Mouse (Mus musculus) forebrain, embryonic 12.5 days (tissue): Measurements from ENCODE around the gene Mia3. TPM values are rescaled to one million over a fixed set of nuclear protein-coding genes. Genes with fewer than 3 reads are reported as not detected.
"Not testable (repeated sequence)": the region's sequence is repeated elsewhere in the genome, so short reads cannot be mapped to it uniquely, and the experiment has no call there.

Experiments
- ATAC-seq: fragments of 200-750 bp; cut with Nextera tagmentation; 2 replicates; pipeline ENCODE4 v1.8.0; 2017; ENCODE audit warnings: moderate TSS enrichment; ENCODE audit not compliant: low FRiP score
- H3K27ac ChIP-seq: fragments of 300-500 bp; sonication (generic); 2 replicates; pipeline ENCODE4 v1.5.1; 2016; ENCODE audit warnings: mild to moderate bottlenecking
- H3K27me3 ChIP-seq: fragments of 300-500 bp; sonication (generic); 2 replicates; pipeline ENCODE4 v1.6.1; 2016; ENCODE audit warnings: mild to moderate bottlenecking
- H3K36me3 ChIP-seq: fragments of 300-500 bp; sonication (generic); replicated peaks from 2 replicates; pipeline ENCODE4 v1.6.1; 2016; ENCODE audit warnings: mild to moderate bottlenecking
- H3K4me1 ChIP-seq: fragments of 300-500 bp; sonication (generic); 2 replicates; pipeline ENCODE4 v1.6.1; 2016
- H3K4me2 ChIP-seq: fragments of 300-500 bp; sonication (generic); 2 replicates; pipeline ENCODE4 v1.6.1; 2016; ENCODE audit warnings: mild to moderate bottlenecking, moderate library complexity
- H3K4me3 ChIP-seq: fragments of 300-500 bp; sonication (generic); replicated peaks from 2 replicates; pipeline ENCODE4 v1.5.1; 2016; ENCODE audit warnings: mild to moderate bottlenecking
- H3K9ac ChIP-seq: fragments of 300-500 bp; sonication (generic); 2 replicates; pipeline ENCODE4 v1.6.1; 2016; ENCODE audit warnings: mild to moderate bottlenecking
- H3K9me3 ChIP-seq: fragments of 300-500 bp; sonication (generic); 2 replicates; pipeline ENCODE4 v1.6.1; 2016
- WGBS: fragments of 180-500 bp; shearing (Covaris S2); methylation state at CpG from one replicate; pipeline ENCODE4 v1.1.7; 2016; 5-methylcytosine and 5-hydroxymethylcytosine counted together
- polyA plus RNA-seq: library from polyadenylated mRNA; unstranded; fragments of >200 nt; fragmentation: Nextera tagmentation; extraction: Ambion mirVana; gene quantifications from 2 replicates; pipeline ENCODE4 v1.2.1, GENCODE M21; 2016

Gene Mia3
- polyA plus RNA-seq, 1 experiment from 2014 or later = 114 TPM

GRCm38 (mm10) chr1:183327171-183327570 is 42.2 kb downstream of the Mia3 start:
- no peak overlapping the region for H3K4me2 ChIP-seq
- WGBS = 95% methylated on average over 8 of the region's 8 CpGs
- H3K27me3 ChIP-seq = no peaks in the 10 kb centered on the region
- H3K9ac ChIP-seq = no peak overlapping the region
- no peak overlapping the region for H3K27ac ChIP-seq
- peaks cover 3% of the 10 kb centered on the region; the same call in 1 of the 2 replicates for H3K9me3 ChIP-seq
- no peak for ATAC-seq
- no peak overlapping the region for H3K4me3 ChIP-seq
- no peaks in the 10 kb centered on the region for H3K4me1 ChIP-seq
- peaks cover 81% of the 10 kb centered on the region for H3K36me3 ChIP-seq

- H3K36me3 ChIP-seq = peaks cover 68% of the 10 kb centered on the region
- no peaks in the 10 kb centered on the region for H3K4me1 ChIP-seq
- ATAC-seq = no peak
- no peak overlapping the region for H3K4me3 ChIP-seq
- H3K27ac ChIP-seq = no peak overlapping the region
- no peak overlapping the region for H3K9ac ChIP-seq
- peaks cover 3% of the 10 kb centered on the region; the same call in 1 of the 2 replicates for H3K9me3 ChIP-seq
- H3K27me3 ChIP-seq = no peaks in the 10 kb centered on the region
- 94% methylated on average over 6 of the region's 6 CpGs for WGBS
- H3K4me2 ChIP-seq = no peak overlapping the region
Observed at GRCm38 (mm10) chr1:183324433-183324832, 44.9 kb downstream of the Mia3 start.

GRCm38 (mm10) chr1:183323923-183324322 is 45.4 kb downstream of the Mia3 start:
- peaks cover 68% of the 10 kb centered on the region for H3K36me3 ChIP-seq
- no peak overlapping the region for H3K9ac ChIP-seq
- H3K4me3 ChIP-seq = no peak overlapping the region
- no peak for ATAC-seq
- H3K27me3 ChIP-seq = no peaks in the 10 kb centered on the region
- no peak overlapping the region for H3K27ac ChIP-seq
- H3K9me3 ChIP-seq = peaks cover 3% of the 10 kb centered on the region; the same call in 1 of the 2 replicates
- no peak overlapping the region for H3K4me2 ChIP-seq
- no peaks in the 10 kb centered on the region for H3K4me1 ChIP-seq
- WGBS = 98% methylated on average over 2 of the region's 2 CpGs

- H3K4me3 ChIP-seq, H3K9me3 ChIP-seq, H3K9ac ChIP-seq, H3K4me2 ChIP-seq, H3K4me1 ChIP-seq, H3K27me3 ChIP-seq, H3K27ac ChIP-seq, ATAC-seq: not testable (repeated sequence)
- H3K36me3 ChIP-seq = peaks cover 64% of the 10 kb centered on the region
- 93% methylated on average over 5 of the region's 5 CpGs for WGBS
Observed at GRCm38 (mm10) chr1:183322496-183322895, 46.9 kb downstream of the Mia3 start.

GRCm38 (mm10) chr1:183320708-183321107 is 48.6 kb downstream of the Mia3 start:
- peaks cover 3% of the 10 kb centered on the region; the same call in 1 of the 2 replicates for H3K9me3 ChIP-seq
- ATAC-seq = no peak
- H3K36me3 ChIP-seq = peaks cover 64% of the 10 kb centered on the region
- no peak overlapping the region for H3K9ac ChIP-seq
- H3K27ac ChIP-seq = no peak overlapping the region
- no peaks in the 10 kb centered on the region for H3K27me3 ChIP-seq
- no peak overlapping the region for H3K4me3 ChIP-seq
- 85% methylated on average over 3 of the region's 3 CpGs for WGBS
- H3K4me1 ChIP-seq = no peaks in the 10 kb centered on the region
- H3K4me2 ChIP-seq = no peak overlapping the region

- ATAC-seq = no peak
- Histone ChIP-seq H3K9ac (no peak overlapping the region), H3K27me3 (no peaks in the 10 kb centered on the region), H3K4me2 (no peak overlapping the region), H3K27ac (no peak overlapping the region), H3K4me1 (no peaks in the 10 kb centered on the region), H3K9me3 (no peaks in the 10 kb centered on the region), H3K36me3 (peaks cover 52% of the 10 kb centered on the region), H3K4me3 (no peak overlapping the region)
- 88% methylated on average over 2 of the region's 2 CpGs for WGBS
Observed at GRCm38 (mm10) chr1:183315783-183316182, 53.6 kb downstream of the Mia3 start.

GRCm38 (mm10) chr1:183312076-183312475 is 57.3 kb downstream of the Mia3 start:
- no peaks in the 10 kb centered on the region for H3K4me1 ChIP-seq
- no peaks in the 10 kb centered on the region for H3K9me3 ChIP-seq
- no peak overlapping the region for H3K4me2 ChIP-seq
- H3K36me3 ChIP-seq = peaks cover 28% of the 10 kb centered on the region
- no peak overlapping the region for H3K4me3 ChIP-seq
- H3K9ac ChIP-seq = no peak overlapping the region
- no peaks in the 10 kb centered on the region for H3K27me3 ChIP-seq
- WGBS = 93% methylated on average over 2 of the region's 2 CpGs
- H3K27ac ChIP-seq = no peak overlapping the region
- ATAC-seq = no peak

- not testable (repeated sequence) for H3K27me3 ChIP-seq, H3K4me3 ChIP-seq, H3K9me3 ChIP-seq, ATAC-seq, H3K9ac ChIP-seq, H3K27ac ChIP-seq, H3K36me3 ChIP-seq, H3K4me2 ChIP-seq, H3K4me1 ChIP-seq
- WGBS = 74% methylated on average over 2 of the region's 2 CpGs
Observed at GRCm38 (mm10) chr1:183309601-183310000, 59.8 kb downstream of the Mia3 start.

- ATAC-seq = no peak
- Histone ChIP-seq H3K4me3 (no peak overlapping the region), H3K36me3 (no peaks in the 10 kb centered on the region; the same call in none of the 2 replicates)
Observed at GRCm38 (mm10) chr1:183308476-183308875, 60.9 kb downstream of the Mia3 start.

GRCm38 (mm10) chr1:183307555-183307954 is 61.8 kb downstream of the Mia3 start:
- no peaks in the 10 kb centered on the region; the same call in none of the 2 replicates for H3K36me3 ChIP-seq
- no peak overlapping the region for H3K4me2 ChIP-seq
- no peak overlapping the region for H3K27ac ChIP-seq
- H3K4me3 ChIP-seq = no peak overlapping the region
- H3K9ac ChIP-seq = no peak overlapping the region
- H3K27me3 ChIP-seq = no peaks in the 10 kb centered on the region
- H3K4me1 ChIP-seq = no peaks in the 10 kb centered on the region
- 72% methylated on average over 3 of the region's 3 CpGs for WGBS
- no peak for ATAC-seq
- H3K9me3 ChIP-seq = no peaks in the 10 kb centered on the region

More at GRCm38 (mm10) chr1:183308476-183308875, 60.9 kb downstream of the Mia3 start:
- Histone ChIP-seq H3K9me3 (no peaks in the 10 kb centered on the region), H3K27ac (no peak overlapping the region), H3K9ac (no peak overlapping the region), H3K4me2 (no peak overlapping the region), H3K27me3 (no peaks in the 10 kb centered on the region), H3K4me1 (no peaks in the 10 kb centered on the region)
- WGBS = 91% methylated on average over 1 of the region's 1 CpGs

GRCm38 (mm10) chr1:183299161-183299560 is 70.2 kb downstream of the Mia3 start:
- WGBS = 88% methylated on average over 6 of the region's 6 CpGs
- Histone ChIP-seq H3K27me3 (no peaks in the 10 kb centered on the region), H3K9ac (no peak overlapping the region), H3K4me2 (no peak overlapping the region), H3K9me3 (no peaks in the 10 kb centered on the region), H3K4me1 (0 out of 2 replicates have a peak, but pooled peaks cover 4% of the 10 kb centered on the region), H3K4me3 (no peak overlapping the region), H3K27ac (no peak overlapping the region), H3K36me3 (no peaks in the 10 kb centered on the region)
- no peak for ATAC-seq

GRCm38 (mm10) chr1:183297886-183298489 is 71.4 kb downstream of the Mia3 start:
- Histone ChIP-seq H3K9me3 (no peaks in the 10 kb centered on the region), H3K27me3 (no peaks in the 10 kb centered on the region), H3K4me3 (peak overlapping the region; percentile 50), H3K9ac (peak overlapping the region; percentile 47), H3K36me3 (peaks cover 4% of the 10 kb centered on the region; the same call in 1 of the 2 replicates), H3K4me1 (0 out of 2 replicates have a peak, but pooled peaks cover 4% of the 10 kb centered on the region), H3K4me2 (peak overlapping the region; percentile 57), H3K27ac (no peak overlapping the region)
- under 1% methylated on average over 20 of the region's 20 CpGs for WGBS
- no peak for ATAC-seq

GRCm38 (mm10) chr1:183297473-183297885 is 71.9 kb downstream of the Mia3 start:
- Histone ChIP-seq H3K4me3 (peak overlapping the region; percentile 50), H3K27me3 (no peaks in the 10 kb centered on the region), H3K27ac (peak overlapping the region; percentile 8), H3K36me3 (peaks cover 7% of the 10 kb centered on the region; the same call in 1 of the 2 replicates), H3K9ac (peak overlapping the region; percentile 47), H3K4me2 (peak overlapping the region; percentile 57), H3K9me3 (no peaks in the 10 kb centered on the region), H3K4me1 (0 out of 2 replicates have a peak, but pooled peaks cover 4% of the 10 kb centered on the region)
- 0% methylated on average over 26 of the region's 30 CpGs for WGBS
- peak; percentile 59 for ATAC-seq
